Mouse (Mus musculus): ENCODE data around the gene Zbp1.

The Zbp1 gene

GRCm38 (mm10) chr2:173246688-173247087 lies 28.0 kb upstream of the Zbp1 start:
- DNase-seq: no peak

GRCm38 (mm10) chr2:173245258-173245657 lies 26.5 kb upstream of the Zbp1 start:
- no peak for DNase-seq

GRCm38 (mm10) chr2:173244108-173244507 lies 25.4 kb upstream of the Zbp1 start:
- DNase-seq: no peak

GRCm38 (mm10) chr2:173243616-173244015 lies 24.9 kb upstream of the Zbp1 start:
- peak in 1 of 2 experiments; percentile 58 for DNase-seq

GRCm38 (mm10) chr2:173242874-173243273 lies 24.2 kb upstream of the Zbp1 start:
- DNase-seq: no peak

- no peak for DNase-seq
Measured at GRCm38 (mm10) chr2:173240738-173241137, 22.0 kb upstream of the Zbp1 start.

- DNase-seq: no peak
Measured at GRCm38 (mm10) chr2:173238522-173238921, 19.8 kb upstream of the Zbp1 start.

- peak; percentile 62 to 76 for DNase-seq
Measured at GRCm38 (mm10) chr2:173235435-173236332, 17.0 kb upstream of the Zbp1 start.

GRCm38 (mm10) chr2:173232766-173233099 lies 14.0 kb upstream of the Zbp1 start:
- peak; percentile 45 to 48 for DNase-seq

GRCm38 (mm10) chr2:173232065-173232765 lies 13.5 kb upstream of the Zbp1 start:
- DNase-seq: peak in 1 of 2 experiments; percentile 56

- DNase-seq: peak; percentile 96 to 99
Measured at GRCm38 (mm10) chr2:173229578-173230224, 11.0 kb upstream of the Zbp1 start.

GRCm38 (mm10) chr2:173228567-173228966 lies 9.8 kb upstream of the Zbp1 start:
- DNase-seq: no peak

- no peak for DNase-seq
Measured at GRCm38 (mm10) chr2:173226792-173227191, 8.1 kb upstream of the Zbp1 start.

- DNase-seq: no peak
Measured at GRCm38 (mm10) chr2:173225906-173226305, 7.2 kb upstream of the Zbp1 start.

- no peak for DNase-seq
Measured at GRCm38 (mm10) chr2:173224832-173225231, 6.1 kb upstream of the Zbp1 start.

GRCm38 (mm10) chr2:173224097-173224496 lies 5.4 kb upstream of the Zbp1 start:
- no peak for DNase-seq

- no peak for DNase-seq
Measured at GRCm38 (mm10) chr2:173223496-173223895, 4.8 kb upstream of the Zbp1 start.

- no peak for DNase-seq
Measured at GRCm38 (mm10) chr2:173220754-173221153, 2.0 kb upstream of the Zbp1 start.

GRCm38 (mm10) chr2:173219256-173219954 lies 682 bp upstream of the Zbp1 start:
- DNase-seq: peak; percentile 55 to 56

GRCm38 (mm10) chr2:173217763-173218258 lies 912 bp downstream of the Zbp1 start:
- DNase-seq: no peak

- no peak for DNase-seq
Measured at GRCm38 (mm10) chr2:173217246-173217645, 1.5 kb downstream of the Zbp1 start.

- no peak for DNase-seq
Measured at GRCm38 (mm10) chr2:173216840-173217239, 1.9 kb downstream of the Zbp1 start.

- no peak for DNase-seq
Measured at GRCm38 (mm10) chr2:173212227-173212626, 6.5 kb downstream of the Zbp1 start.
